29 mouse cellular contexts compared by ENCODE assay signal in genomic region chr15:95966979-95967378, GRCm38 (mm10).
"Had no signal": no experiment of that assay in that cellular context is flagged by ENCODE, and none has a peak within 500 bp of the region (broad histone marks: within the 10 kb centered on the region; RNA-seq: fewer than 3 reads in every experiment).

No protein-coding gene starts in this region.

- DNase-seq: heart, postnatal 10 days; heart, postnatal 14 days; heart, postnatal 4 days; kidney, adult 11 months; kidney, adult 18-20 months; kidney, adult 2 months; kidney, adult 8-10 months; kidney, adult 9 months; kidney, postnatal 10 days; kidney, postnatal 14 days; kidney, postnatal 25 days; kidney, postnatal 36 days; kidney, postnatal 4 days; layer of hippocampus, adult 9-11 months; layer of hippocampus, postnatal 36 days had no signal

- H3K9ac ChIP-seq: heart, embryonic 12.5 days; heart, embryonic 13.5 days; heart, embryonic 15.5 days; hindbrain, embryonic 12.5 days; hindbrain, embryonic 13.5 days; hindbrain, embryonic 14.5 days; hindbrain, embryonic 15.5 days; intestine, embryonic 15.5 days; kidney, embryonic 15.5 days had no signal

- H3K27me3 ChIP-seq: heart, embryonic 12.5 days; heart, embryonic 13.5 days; heart, embryonic 15.5 days; hindbrain, embryonic 12.5 days; hindbrain, embryonic 13.5 days; hindbrain, embryonic 15.5 days; intestine, embryonic 15.5 days; kidney, embryonic 15.5 days had no signal

- H3K4me1 ChIP-seq: intestine, embryonic 15.5 days; kidney, embryonic 15.5 days had no signal

- H3K27ac ChIP-seq: heart, embryonic 13.5 days; heart, embryonic 15.5 days; hindbrain, embryonic 10.5 days; hindbrain, embryonic 12.5 days; hindbrain, embryonic 13.5 days; hindbrain, embryonic 14.5 days; hindbrain, embryonic 15.5 days; hindbrain, postnatal 0 days; intestine, embryonic 15.5 days; kidney, embryonic 15.5 days; kidney, postnatal 0 days; layer of hippocampus, adult 2 months; left cerebral cortex, adult 2 months had no signal

- H3K36me3 ChIP-seq: hindbrain, embryonic 15.5 days had no signal

- H3K9me3 ChIP-seq: heart, embryonic 12.5 days; heart, embryonic 13.5 days; heart, embryonic 15.5 days; hindbrain, embryonic 10.5 days; hindbrain, embryonic 12.5 days; hindbrain, embryonic 13.5 days; hindbrain, embryonic 15.5 days; intestine, embryonic 15.5 days; kidney, embryonic 15.5 days had no signal

- H3K4me2 ChIP-seq: heart, embryonic 12.5 days; heart, embryonic 13.5 days; heart, embryonic 15.5 days; hindbrain, embryonic 12.5 days; hindbrain, embryonic 13.5 days; hindbrain, embryonic 14.5 days; hindbrain, embryonic 15.5 days; intestine, embryonic 15.5 days; kidney, embryonic 15.5 days had no signal

- H3K4me3 ChIP-seq: heart, embryonic 12.5 days; heart, embryonic 13.5 days; heart, embryonic 15.5 days; hindbrain, embryonic 10.5 days; hindbrain, embryonic 12.5 days; hindbrain, embryonic 13.5 days; hindbrain, embryonic 15.5 days; intestine, embryonic 15.5 days; kidney, embryonic 15.5 days; layer of hippocampus, adult 2 months; left cerebral cortex, adult 2 months had no signal
